Mouse (Mus musculus): ENCODE results near the gene Nckap5.

DNA sequence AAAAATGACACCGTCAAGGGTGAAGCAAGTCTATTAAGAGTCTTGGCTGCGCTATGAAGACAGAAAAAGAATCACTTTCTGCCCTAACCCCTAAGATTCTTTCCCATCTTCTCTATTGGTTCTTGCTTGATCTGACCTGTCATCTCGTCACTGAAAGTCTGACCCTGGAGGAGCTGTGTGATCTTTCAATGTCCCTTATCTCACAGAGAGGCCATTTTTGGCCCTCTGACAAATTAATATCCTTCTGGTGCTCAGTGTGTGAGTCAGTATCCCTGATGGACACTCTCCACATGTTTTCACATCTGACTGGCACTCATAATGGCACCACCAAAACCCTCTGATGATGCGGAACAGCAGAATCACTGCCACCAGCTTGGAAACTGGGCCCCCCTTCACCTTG lies 736.3 kb downstream of the Nckap5 start:
- TF ChIP-seq CTCF (IDR thresholded peaks at IDR 0.05; ENCODE audit: control insufficient read depth, insufficient read depth, low read length) (no peak), POLR2A (IDR thresholded peaks at IDR 0.05; ENCODE audit: borderline replicate concordance, control insufficient read depth, low read depth, low read length) (no peak)
